Mouse (Mus musculus): Measurements from ENCODE around the gene Haao.
A peak's percentile ranks its signal among the peaks of the same experiment; 100 is the strongest.
"Not testable (repeated sequence)": the region's sequence is repeated elsewhere in the genome, so short reads cannot be mapped to it uniquely, and the experiment has no call there.

Haao gene

GRCm38 (mm10) chr17:83865366-83865765, 17.6 kb upstream of the Haao start:
- DNase-seq (ENCODE audit: low spot score in 2 of 2): no peak

- peak in 1 of 2 experiments; percentile 68 for DNase-seq (ENCODE audit: low spot score in 2 of 2)
These were observed 14.5 kb upstream of the Haao start for GRCm38 (mm10) chr17:83862134-83862881.

- DNase-seq (ENCODE audit: low spot score in 2 of 2): peak; percentile 90 to 98
These were observed 13.8 kb upstream of the Haao start for GRCm38 (mm10) chr17:83861444-83862133.

- DNase-seq (ENCODE audit: low spot score in 2 of 2): not testable (repeated sequence)
These were observed 13.2 kb upstream of the Haao start for GRCm38 (mm10) chr17:83860968-83861367.

- no peak for DNase-seq (ENCODE audit: low spot score in 2 of 2)
These were observed 12.5 kb upstream of the Haao start for GRCm38 (mm10) chr17:83860224-83860623.

- DNase-seq (ENCODE audit: low spot score in 2 of 2): no peak
These were observed 11.9 kb upstream of the Haao start for GRCm38 (mm10) chr17:83859639-83860038.

GRCm38 (mm10) chr17:83858413-83858812, 10.7 kb upstream of the Haao start:
- DNase-seq (ENCODE audit: low spot score in 2 of 2): no peak

- peak in 1 of 2 experiments; percentile 58 for DNase-seq (ENCODE audit: low spot score in 2 of 2)
These were observed 6.6 kb upstream of the Haao start for GRCm38 (mm10) chr17:83854284-83854918.

GRCm38 (mm10) chr17:83853831-83854230, 6.1 kb upstream of the Haao start:
- DNase-seq (ENCODE audit: low spot score in 2 of 2): no peak

- no peak for DNase-seq (ENCODE audit: low spot score in 2 of 2)
These were observed 3.1 kb upstream of the Haao start for GRCm38 (mm10) chr17:83850864-83851263.

GRCm38 (mm10) chr17:83850458-83850857, 2.7 kb upstream of the Haao start:
- peak in 1 of 2 experiments; percentile 94 for DNase-seq (ENCODE audit: low spot score in 2 of 2)

GRCm38 (mm10) chr17:83849717-83850116, 2.0 kb upstream of the Haao start:
- no peak for DNase-seq (ENCODE audit: low spot score in 2 of 2)

GRCm38 (mm10) chr17:83849081-83849675, 1.4 kb upstream of the Haao start:
- no peak for DNase-seq (ENCODE audit: low spot score in 2 of 2)

GRCm38 (mm10) chr17:83848482-83848881, 719 bp upstream of the Haao start:
- no peak for DNase-seq (ENCODE audit: low spot score in 2 of 2)

- no peak for DNase-seq (ENCODE audit: low spot score in 2 of 2)
These were observed 663 bp downstream of the Haao start for GRCm38 (mm10) chr17:83847100-83847499.

- DNase-seq (ENCODE audit: low spot score in 2 of 2): no peak
These were observed 1.3 kb downstream of the Haao start for GRCm38 (mm10) chr17:83846301-83847021.

GRCm38 (mm10) chr17:83845538-83845937, 2.2 kb downstream of the Haao start:
- no peak for DNase-seq (ENCODE audit: low spot score in 2 of 2)

- no peak for DNase-seq (ENCODE audit: low spot score in 2 of 2)
These were observed 4.0 kb downstream of the Haao start for GRCm38 (mm10) chr17:83843780-83844179.

- no peak for DNase-seq (ENCODE audit: low spot score in 2 of 2)
These were observed 6.8 kb downstream of the Haao start for GRCm38 (mm10) chr17:83841011-83841410.

GRCm38 (mm10) chr17:83839132-83839531, 8.6 kb downstream of the Haao start:
- no peak for DNase-seq (ENCODE audit: low spot score in 2 of 2)

GRCm38 (mm10) chr17:83837659-83838190, 10.0 kb downstream of the Haao start:
- no peak for DNase-seq (ENCODE audit: low spot score in 2 of 2)
